Mouse (Mus musculus): Measurements from ENCODE around the gene Tceal8.
"Not testable (repeated sequence)": the region's sequence is repeated elsewhere in the genome, so short reads cannot be mapped to it uniquely, and the experiment has no call there.

The Tceal8 gene

GRCm38 (mm10) chrX:136172118-136172551 is at the start of gene Tceal8:
TSS of gene Tceal8 (minus strand) at chrX:136172342.
- DNase-seq (ENCODE audit: low read depth), result peak; percentile 1

GRCm38 (mm10) chrX:136216303-136216702 is 44.2 kb upstream of the Tceal8 start:
- no peak for DNase-seq (ENCODE audit: low read depth)

GRCm38 (mm10) chrX:136214729-136215677 is 42.9 kb upstream of the Tceal8 start, which contains the start of the genes Tceal7 and Bex1:
TSS of gene Tceal7 (plus strand) at chrX:136214779.
TSS of gene Bex1 (minus strand) at chrX:136215513.
- not testable (repeated sequence) for DNase-seq (ENCODE audit: low read depth)

- no peak for DNase-seq (ENCODE audit: low read depth)
These were observed 41.3 kb upstream of the Tceal8 start for GRCm38 (mm10) chrX:136213396-136213795.

GRCm38 (mm10) chrX:136204406-136204805 is 32.3 kb upstream of the Tceal8 start:
- DNase-seq (ENCODE audit: low read depth), result no peak

GRCm38 (mm10) chrX:136203664-136204066 is 31.5 kb upstream of the Tceal8 start, which contains the start of gene Tceal5:
TSS of gene Tceal5 (minus strand) at chrX:136203876.
- DNase-seq (ENCODE audit: low read depth), result no peak

- DNase-seq (ENCODE audit: low read depth), result no peak
These were observed 31.1 kb upstream of the Tceal8 start for GRCm38 (mm10) chrX:136203257-136203656.

GRCm38 (mm10) chrX:136196873-136197272 is 24.7 kb upstream of the Tceal8 start:
- peak; percentile 46 for DNase-seq (ENCODE audit: low read depth)

- DNase-seq (ENCODE audit: low read depth), result no peak
These were observed 23.2 kb upstream of the Tceal8 start for GRCm38 (mm10) chrX:136195193-136195944.

- DNase-seq (ENCODE audit: low read depth), result no peak
These were observed 11.0 kb upstream of the Tceal8 start for GRCm38 (mm10) chrX:136183107-136183506.

- DNase-seq (ENCODE audit: low read depth), result no peak
These were observed 8.9 kb upstream of the Tceal8 start for GRCm38 (mm10) chrX:136180897-136181553.

GRCm38 (mm10) chrX:136172786-136173185 is 644 bp upstream of the Tceal8 start:
- no peak for DNase-seq (ENCODE audit: low read depth)

GRCm38 (mm10) chrX:136171189-136172117 is 689 bp downstream of the Tceal8 start:
- no peak for DNase-seq (ENCODE audit: low read depth)

- DNase-seq (ENCODE audit: low read depth), result no peak
These were observed 1.5 kb downstream of the Tceal8 start for GRCm38 (mm10) chrX:136170625-136171024.

GRCm38 (mm10) chrX:136144195-136144594 is 27.9 kb downstream of the Tceal8 start:
- no peak for DNase-seq (ENCODE audit: low read depth)

- no peak for DNase-seq (ENCODE audit: low read depth)
These were observed 28.4 kb downstream of the Tceal8 start for GRCm38 (mm10) chrX:136143711-136144110.

GRCm38 (mm10) chrX:136141385-136141784 is 30.8 kb downstream of the Tceal8 start:
- DNase-seq (ENCODE audit: low read depth), result no peak

- DNase-seq (ENCODE audit: low read depth), result not testable (repeated sequence)
These were observed 32.5 kb downstream of the Tceal8 start for GRCm38 (mm10) chrX:136139640-136140004.

GRCm38 (mm10) chrX:136138827-136139639 is 33.1 kb downstream of the Tceal8 start, which contains the start of gene Bex4:
TSS of gene Bex4 (plus strand) at chrX:136138996.
- not testable (repeated sequence) for DNase-seq (ENCODE audit: low read depth)

- DNase-seq (ENCODE audit: low read depth), result no peak
These were observed 36.6 kb downstream of the Tceal8 start for GRCm38 (mm10) chrX:136135559-136135958.
